Mouse (Mus musculus) midbrain, embryonic 12.5 days (tissue): ENCODE measurements at regions not wholly inside any gene's neighbourhood (a gene's known extent, or its start where the extent isn't known, plus 50 kb on each side); places are given as distances from the start of the nearest gene placed in this dataset.

ENCODE experiments used
- ATAC-seq: fragments of 200-750 bp; cut with Nextera tagmentation; 2 replicates; pipeline ENCODE4 v1.8.0; 2017; ENCODE audit warnings: low read depth, moderate TSS enrichment, moderate library complexity; ENCODE audit not compliant: low FRiP score
- H3K27ac ChIP-seq: fragments of 300-500 bp; sonication (generic); replicated peaks from 2 replicates; pipeline ENCODE4 v1.5.1; 2016; ENCODE audit warnings: mild to moderate bottlenecking
- H3K27me3 ChIP-seq: fragments of 300-500 bp; sonication (generic); 2 replicates; pipeline ENCODE4 v1.6.1; 2016; ENCODE audit warnings: mild to moderate bottlenecking
- H3K36me3 ChIP-seq: fragments of 300-500 bp; sonication (generic); 2 replicates; pipeline ENCODE4 v1.6.1; 2016
- H3K4me1 ChIP-seq: fragments of 300-500 bp; sonication (generic); 2 replicates; pipeline ENCODE4 v1.6.1; 2016
- H3K4me2 ChIP-seq: fragments of 300-500 bp; sonication (generic); replicated peaks from 2 replicates; pipeline ENCODE4 v1.6.1; 2016; ENCODE audit warnings: mild to moderate bottlenecking, moderate library complexity
- H3K4me3 ChIP-seq: fragments of 300-500 bp; sonication (generic); 2 replicates; pipeline ENCODE4 v1.5.1; 2016; ENCODE audit warnings: mild to moderate bottlenecking
- H3K9ac ChIP-seq: fragments of 300-500 bp; sonication (generic); replicated peaks from 2 replicates; pipeline ENCODE4 v1.6.1; 2016; ENCODE audit warnings: mild to moderate bottlenecking, moderate library complexity
- H3K9me3 ChIP-seq: fragments of 300-500 bp; sonication (generic); 2 replicates; pipeline ENCODE4 v1.6.1; 2016; ENCODE audit warnings: mild to moderate bottlenecking
- WGBS: fragments of 180-500 bp; shearing (Covaris S2); methylation state at CpG from one replicate; pipeline ENCODE4 v1.1.7; 2016; 5-methylcytosine and 5-hydroxymethylcytosine counted together

GRCm38 (mm10) chr5:53363898-53364297 lies 97.0 kb downstream of the Smim20 start:
- no peaks in the 10 kb centered on the region for H3K36me3 ChIP-seq
- no peak overlapping the region for H3K27ac ChIP-seq
- WGBS, result 81% methylated on average over 8 of the region's 8 CpGs
- no peak overlapping the region for H3K9ac ChIP-seq
- no peak overlapping the region for H3K4me3 ChIP-seq
- ATAC-seq, result no peak
- no peaks in the 10 kb centered on the region for H3K4me1 ChIP-seq
- H3K4me2 ChIP-seq, result no peak overlapping the region
- H3K27me3 ChIP-seq, result no peaks in the 10 kb centered on the region
- H3K9me3 ChIP-seq, result no peaks in the 10 kb centered on the region

DNA sequence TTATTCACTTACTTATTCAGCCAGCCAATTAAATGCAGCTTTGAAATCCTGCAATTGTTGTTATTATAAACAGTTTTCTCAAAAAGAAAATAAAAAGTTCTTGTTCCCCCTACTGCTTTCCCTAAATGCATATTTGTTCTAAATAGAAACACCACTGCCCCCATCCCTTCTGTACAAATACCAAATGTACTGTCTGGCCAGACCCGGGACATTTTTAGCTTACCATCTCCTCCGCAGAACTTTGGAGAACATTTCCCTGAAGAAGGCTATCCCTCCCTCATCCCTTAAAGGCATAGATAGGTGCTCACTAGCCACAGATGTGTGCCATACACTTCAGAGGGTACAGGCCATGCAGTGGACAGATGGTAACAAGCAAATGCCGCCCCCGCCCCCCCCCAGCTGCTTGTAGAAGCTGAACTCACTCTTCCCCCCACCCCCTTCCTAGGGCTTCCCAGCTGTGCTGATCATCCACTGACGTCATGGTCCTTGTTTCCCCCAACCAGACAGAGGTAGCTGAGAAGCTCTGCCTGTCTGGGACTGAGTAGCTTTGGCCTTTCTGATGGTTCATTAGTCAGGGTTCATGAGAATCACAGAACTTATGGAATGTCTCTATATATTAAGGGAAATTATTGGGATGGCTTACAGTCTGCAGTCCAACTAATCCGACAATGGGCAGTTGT lies 98.9 kb upstream of the Rbpj start:
- no peak overlapping the region for H3K4me2 ChIP-seq
- 80% methylated on average over 6 of the region's 6 CpGs for WGBS
- H3K9me3 ChIP-seq, result no peaks in the 10 kb centered on the region
- no peak for ATAC-seq
- no peak overlapping the region for H3K4me3 ChIP-seq
- no peaks in the 10 kb centered on the region for H3K27me3 ChIP-seq
- no peaks in the 10 kb centered on the region for H3K36me3 ChIP-seq
- no peaks in the 10 kb centered on the region for H3K4me1 ChIP-seq
- H3K9ac ChIP-seq, result no peak overlapping the region
- no peak overlapping the region for H3K27ac ChIP-seq

GRCm38 (mm10) chr5:53370272-53370671 lies 95.7 kb upstream of the Rbpj start:
- WGBS, result 81% methylated on average over 7 of the region's 7 CpGs
- H3K27ac ChIP-seq, result no peak overlapping the region
- ATAC-seq, result no peak

DNA sequence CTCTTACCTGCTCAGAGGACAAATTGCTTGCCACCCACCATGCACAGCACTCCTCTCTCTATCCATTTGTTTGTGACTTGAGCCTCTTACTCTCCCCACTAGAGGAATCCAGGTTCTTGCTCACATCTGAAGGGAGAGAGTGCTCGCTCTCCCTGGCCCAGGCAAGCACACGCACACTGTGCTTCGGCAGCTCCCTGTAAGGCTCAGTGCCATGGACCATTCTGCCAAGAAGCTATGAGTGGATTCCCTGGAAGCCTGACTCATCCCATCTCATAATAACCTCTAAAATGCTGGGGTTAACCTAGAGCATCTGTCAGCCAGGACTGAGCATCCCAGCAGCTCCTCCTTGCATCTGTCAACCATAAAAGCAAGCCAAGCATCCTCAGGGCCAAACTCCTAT lies 94.3 kb upstream of the Rbpj start:
- 90% methylated on average over 3 of the region's 3 CpGs for WGBS
- H3K36me3 ChIP-seq, result no peaks in the 10 kb centered on the region
- H3K4me2 ChIP-seq, result no peak overlapping the region
- H3K4me1 ChIP-seq, result no peaks in the 10 kb centered on the region
- no peak for ATAC-seq
- no peaks in the 10 kb centered on the region for H3K9me3 ChIP-seq
- no peak overlapping the region for H3K27ac ChIP-seq
- H3K27me3 ChIP-seq, result no peaks in the 10 kb centered on the region
- no peak overlapping the region for H3K9ac ChIP-seq
- no peak overlapping the region for H3K4me3 ChIP-seq

More at GRCm38 (mm10) chr5:53370272-53370671, 95.7 kb upstream of the Rbpj start:
- no peaks in the 10 kb centered on the region for H3K9me3 ChIP-seq
- H3K4me1 ChIP-seq, result no peaks in the 10 kb centered on the region
- no peaks in the 10 kb centered on the region for H3K27me3 ChIP-seq
- no peak overlapping the region for H3K4me3 ChIP-seq
- H3K36me3 ChIP-seq, result no peaks in the 10 kb centered on the region
- H3K9ac ChIP-seq, result no peak overlapping the region
- H3K4me2 ChIP-seq, result no peak overlapping the region

DNA sequence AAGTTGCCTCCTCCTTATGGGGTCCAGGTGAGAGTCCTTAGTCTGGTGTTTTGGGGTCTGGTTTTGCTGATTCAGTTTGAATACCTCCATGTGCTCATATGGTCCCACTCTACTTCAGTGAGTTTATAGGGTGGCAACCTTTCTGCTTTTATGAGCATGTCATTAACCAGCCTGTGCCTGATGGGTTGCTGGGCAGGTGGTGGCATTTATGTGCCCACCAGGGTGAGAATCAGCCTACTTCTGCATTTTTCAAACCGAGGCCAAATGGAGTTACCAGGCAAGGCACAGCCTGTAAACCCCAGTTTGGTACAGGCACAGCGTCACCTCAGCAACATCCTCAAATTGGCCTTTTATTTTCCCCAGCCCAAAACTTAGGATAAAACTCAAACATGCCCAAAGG lies 92.6 kb upstream of the Rbpj start:
- no peak for ATAC-seq
- Histone ChIP-seq H3K4me2 (no peak overlapping the region), H3K9me3 (no peaks in the 10 kb centered on the region), H3K4me1 (no peaks in the 10 kb centered on the region), H3K36me3 (no peaks in the 10 kb centered on the region), H3K27ac (no peak overlapping the region), H3K27me3 (no peaks in the 10 kb centered on the region), H3K4me3 (no peak overlapping the region), H3K9ac (no peak overlapping the region)
- WGBS, result 78% methylated on average over 2 of the region's 2 CpGs

- Histone ChIP-seq H3K27me3 (no peaks in the 10 kb centered on the region), H3K4me2 (no peak overlapping the region), H3K9ac (no peak overlapping the region), H3K36me3 (no peaks in the 10 kb centered on the region), H3K4me3 (no peak overlapping the region), H3K27ac (no peak overlapping the region), H3K4me1 (no peaks in the 10 kb centered on the region), H3K9me3 (no peaks in the 10 kb centered on the region)
- no peak for ATAC-seq
- WGBS, result 74% methylated on average over 7 of the region's 7 CpGs
Observed at GRCm38 (mm10) chr5:53376856-53377255, 89.1 kb upstream of the Rbpj start.

DNA sequence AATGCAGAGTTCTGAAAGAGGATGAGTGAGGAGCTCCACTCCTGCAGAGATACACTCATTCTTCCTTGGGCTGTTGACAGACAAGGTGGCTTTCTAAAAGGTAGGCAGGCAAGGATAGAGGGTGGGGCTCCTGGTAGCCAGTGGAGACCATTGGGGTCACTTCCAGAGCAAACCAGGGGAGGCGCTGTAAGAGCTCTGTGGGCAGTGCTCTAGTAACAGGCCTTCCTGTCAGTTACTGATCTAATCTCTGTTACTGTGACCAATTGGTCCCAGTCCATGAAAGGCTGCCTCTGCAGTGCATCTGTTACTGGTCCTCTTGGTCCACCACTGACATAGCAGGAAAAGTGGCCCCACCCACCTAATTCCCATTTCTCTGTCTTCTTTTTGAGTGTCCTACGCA lies 88.3 kb upstream of the Rbpj start:
- no peak overlapping the region for H3K4me3 ChIP-seq
- no peak overlapping the region for H3K9ac ChIP-seq
- no peaks in the 10 kb centered on the region for H3K9me3 ChIP-seq
- no peak overlapping the region for H3K4me2 ChIP-seq
- no peak overlapping the region for H3K27ac ChIP-seq
- no peaks in the 10 kb centered on the region for H3K36me3 ChIP-seq
- no peaks in the 10 kb centered on the region for H3K4me1 ChIP-seq
- WGBS, result 61% methylated on average over 2 of the region's 2 CpGs
- no peaks in the 10 kb centered on the region for H3K27me3 ChIP-seq
- no peak for ATAC-seq

- Histone ChIP-seq H3K36me3 (no peaks in the 10 kb centered on the region), H3K27me3 (no peaks in the 10 kb centered on the region), H3K4me2 (no peak overlapping the region), H3K9ac (no peak overlapping the region), H3K9me3 (no peaks in the 10 kb centered on the region), H3K4me1 (no peaks in the 10 kb centered on the region), H3K4me3 (no peak overlapping the region), H3K27ac (no peak overlapping the region)
- no peak for ATAC-seq
Observed at GRCm38 (mm10) chr5:53378106-53378505, 87.8 kb upstream of the Rbpj start.

DNA sequence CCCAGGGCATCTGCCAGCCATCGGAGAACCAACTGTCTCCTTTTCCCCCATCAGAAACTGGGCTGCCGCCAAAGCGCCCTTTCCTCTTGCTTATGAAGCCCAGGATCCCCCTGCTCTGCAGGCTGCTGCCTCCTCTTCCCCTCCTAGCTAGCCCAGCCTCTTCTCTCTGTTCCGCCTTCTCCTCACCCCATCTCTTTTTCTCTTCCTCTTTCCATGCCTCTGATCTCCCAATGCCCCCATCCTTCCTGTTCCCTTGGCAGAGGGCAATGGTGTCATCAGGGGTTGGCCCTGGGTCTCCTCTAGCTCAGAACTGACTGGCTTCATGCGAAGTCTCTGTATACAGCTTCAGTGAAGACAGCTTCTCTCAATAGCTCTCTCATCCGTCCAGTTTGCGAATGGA lies 87.4 kb upstream of the Rbpj start:
- Histone ChIP-seq H3K36me3 (no peaks in the 10 kb centered on the region), H3K9ac (no peak overlapping the region), H3K9me3 (no peaks in the 10 kb centered on the region), H3K27me3 (no peaks in the 10 kb centered on the region), H3K4me1 (no peaks in the 10 kb centered on the region), H3K4me3 (no peak overlapping the region), H3K27ac (no peak overlapping the region), H3K4me2 (no peak overlapping the region)
- WGBS, result 94% methylated on average over 7 of the region's 7 CpGs
- no peak for ATAC-seq

DNA sequence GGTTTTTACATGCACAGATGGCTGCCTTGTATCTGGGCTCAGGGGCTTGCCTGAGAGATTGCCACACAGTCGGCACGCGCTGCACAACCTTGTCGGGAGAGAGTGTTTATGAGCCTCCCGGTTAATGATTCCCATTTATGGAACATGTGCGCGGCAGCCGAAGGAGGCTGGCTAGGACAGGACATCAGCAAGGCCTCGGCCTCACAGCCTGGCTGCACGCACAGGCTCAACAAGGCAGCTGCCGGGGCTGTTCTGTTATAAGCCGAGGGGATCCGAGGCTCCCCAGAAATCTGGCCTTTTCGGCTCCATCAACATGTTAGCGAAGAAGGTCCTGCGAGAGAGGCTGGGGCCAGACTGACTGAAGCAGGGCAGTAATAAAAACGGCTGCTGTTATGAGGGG lies 86.3 kb upstream of the Rbpj start:
- 87% methylated on average over 17 of the region's 17 CpGs for WGBS
- no peak overlapping the region for H3K9ac ChIP-seq

GRCm38 (mm10) chr5:53380203-53380602 lies 85.7 kb upstream of the Rbpj start:
- H3K9ac ChIP-seq, result no peak overlapping the region
- no peak overlapping the region for H3K4me3 ChIP-seq
- no peaks in the 10 kb centered on the region for H3K4me1 ChIP-seq
- no peaks in the 10 kb centered on the region for H3K9me3 ChIP-seq
- no peak for ATAC-seq
- no peaks in the 10 kb centered on the region for H3K27me3 ChIP-seq
- no peak overlapping the region for H3K27ac ChIP-seq
- WGBS, result 67% methylated on average over 3 of the region's 3 CpGs
- no peaks in the 10 kb centered on the region for H3K36me3 ChIP-seq
- H3K4me2 ChIP-seq, result no peak overlapping the region

More for the DNA sequence above, 86.3 kb upstream of the Rbpj start:
- Histone ChIP-seq H3K4me2 (no peak overlapping the region), H3K4me3 (no peak overlapping the region), H3K36me3 (no peaks in the 10 kb centered on the region), H3K27me3 (no peaks in the 10 kb centered on the region), H3K4me1 (no peaks in the 10 kb centered on the region), H3K27ac (no peak overlapping the region; the same call in 1 of the 2 replicates), H3K9me3 (no peaks in the 10 kb centered on the region)
- no peak for ATAC-seq

- Histone ChIP-seq H3K9ac (no peak overlapping the region), H3K27ac (no peak overlapping the region), H3K36me3 (no peaks in the 10 kb centered on the region), H3K9me3 (no peaks in the 10 kb centered on the region), H3K4me2 (no peak overlapping the region), H3K4me1 (no peaks in the 10 kb centered on the region), H3K4me3 (no peak overlapping the region), H3K27me3 (no peaks in the 10 kb centered on the region)
- no peak for ATAC-seq
- WGBS, result 80% methylated on average over 13 of the region's 13 CpGs
Observed at GRCm38 (mm10) chr5:53381492-53382199, 84.3 kb upstream of the Rbpj start.

- Histone ChIP-seq H3K27ac (no peak overlapping the region), H3K4me1 (no peaks in the 10 kb centered on the region), H3K36me3 (no peaks in the 10 kb centered on the region), H3K27me3 (no peaks in the 10 kb centered on the region), H3K4me3 (no peak overlapping the region), H3K9ac (no peak overlapping the region), H3K4me2 (no peak overlapping the region), H3K9me3 (no peaks in the 10 kb centered on the region)
- ATAC-seq, result no peak
- 88% methylated on average over 7 of the region's 7 CpGs for WGBS
Observed at GRCm38 (mm10) chr5:53384026-53384425, 81.9 kb upstream of the Rbpj start.
